Mouse (Mus musculus) brain, embryonic 14.5 days (tissue): ENCODE results near the gene Nexn. TPM values are rescaled to one million over a fixed set of nuclear protein-coding genes. Genes with fewer than 3 reads are reported as not detected.
"Not testable (repeated sequence)": the region's sequence is repeated elsewhere in the genome, so short reads cannot be mapped to it uniquely, and the experiment has no call there.

Source experiments
- DNase-seq: peaks from one replicate; pipeline ENCODE4 v3.0.0-alpha.2; 2011; ENCODE audit warnings: low read depth
- CTCF ChIP-seq: fragments of 200-500 bp; IDR thresholded peaks from 2 replicates; pipeline ENCODE4 v1.5.1; 2012; ENCODE audit warnings: inconsistent platforms, mild to moderate bottlenecking, moderate library complexity, borderline replicate concordance; ENCODE audit not compliant: insufficient read depth, insufficient read length; ENCODE audit errors: extremely low read depth
- POLR2A ChIP-seq: fragments of 200-500 bp; IDR thresholded peaks from 2 replicates; pipeline ENCODE4 v1.6.1; 2012; ENCODE audit warnings: mild to moderate bottlenecking, inconsistent platforms, borderline replicate concordance; ENCODE audit not compliant: poor library complexity, insufficient read depth, insufficient read length, severe bottlenecking; ENCODE audit errors: extremely low read depth
- polyA plus RNA-seq: library from polyadenylated mRNA; depleted of rRNA; stranded (reverse); fragments of >200 nt; gene quantifications from 2 replicates; pipeline ENCODE4 v1.2.3, GENCODE M21; 2012; rRNA removed

Gene Nexn
- polyA plus RNA-seq, 1 experiment: 1.2 TPM

DNA sequence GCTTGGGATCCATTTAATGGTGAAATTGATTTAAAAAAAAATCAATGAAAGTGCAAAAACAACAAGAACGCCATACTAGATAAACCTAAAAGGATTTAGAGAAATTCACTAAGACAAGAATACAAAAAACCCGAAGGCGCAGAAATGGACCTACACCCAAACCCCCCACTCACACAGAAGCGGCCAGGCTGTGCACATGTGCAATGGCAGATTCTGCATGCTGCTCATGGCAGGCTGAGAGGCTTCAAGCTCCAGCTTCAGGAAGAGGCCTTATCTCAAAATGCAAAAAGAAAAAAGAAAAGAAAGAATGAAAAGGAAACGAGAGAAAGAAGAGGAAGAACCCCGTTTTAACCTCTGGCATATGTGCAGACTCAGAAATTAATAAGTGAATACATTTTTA, 62.7 kb downstream of the Nexn start:
- no peak for TF ChIP-seq CTCF
- TF ChIP-seq POLR2A: no peak
- DNase-seq: no peak

DNA sequence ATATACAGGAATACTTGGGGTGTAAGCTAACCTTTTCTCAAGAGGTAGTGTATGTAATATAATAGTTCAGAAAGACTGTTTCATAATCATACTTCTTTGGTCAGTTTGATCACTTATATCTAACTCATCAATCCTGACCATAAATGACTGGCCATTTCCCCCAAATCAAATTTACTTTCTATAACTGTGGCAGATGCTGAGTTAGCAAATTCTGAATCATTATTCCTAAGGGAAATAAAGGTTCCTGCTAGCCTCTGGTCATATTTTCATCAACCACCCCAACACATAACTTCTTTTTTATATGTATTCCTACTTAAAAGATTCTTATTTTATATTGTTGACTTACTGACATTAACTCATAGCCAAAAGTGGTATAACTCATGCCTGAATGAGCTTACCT, 63.2 kb downstream of the Nexn start:
- DNase-seq: no peak
- no peak for TF ChIP-seq POLR2A
- TF ChIP-seq CTCF: no peak

DNA sequence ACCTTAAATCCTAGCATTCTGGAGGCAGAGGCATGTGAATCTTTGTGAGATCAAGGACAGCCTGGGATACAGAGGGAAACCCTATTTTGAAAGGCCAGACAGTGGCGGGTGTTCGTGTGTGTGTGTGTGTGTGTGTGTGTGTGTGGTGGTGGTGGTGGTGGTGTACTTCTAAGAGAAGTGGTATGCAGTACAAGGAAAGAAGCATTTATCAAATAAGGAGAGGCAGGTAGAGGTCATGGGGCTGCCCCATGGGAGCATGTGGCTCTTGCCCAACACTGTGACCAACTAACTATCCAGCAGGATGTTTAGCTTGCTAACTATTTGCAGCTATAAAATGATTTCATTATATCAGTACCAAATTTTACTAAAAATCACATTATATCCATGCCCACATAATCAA, 64.5 kb downstream of the Nexn start:
- TF ChIP-seq POLR2A (no peak), CTCF (no peak)
- no peak for DNase-seq

DNA sequence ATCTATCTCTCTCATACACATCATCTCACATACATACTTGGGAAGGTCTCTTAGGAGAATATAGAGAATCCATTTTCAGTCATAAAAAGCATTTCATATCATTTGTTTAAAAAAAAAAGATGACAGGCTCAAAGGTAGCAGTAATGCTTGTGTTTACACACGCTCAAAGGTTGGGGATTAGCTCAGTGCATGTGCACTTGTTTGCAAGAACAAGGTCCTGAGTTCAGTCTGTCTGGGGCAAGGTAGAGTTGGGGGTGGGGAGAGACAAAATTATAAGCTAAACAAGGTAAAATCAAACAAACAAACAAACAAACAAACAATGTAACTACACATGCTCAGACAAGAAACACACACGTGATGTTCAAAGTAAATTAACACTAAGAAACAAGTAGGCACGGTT, 65.0 kb downstream of the Nexn start:
- TF ChIP-seq POLR2A (no peak), CTCF (no peak)
- no peak for DNase-seq

DNA sequence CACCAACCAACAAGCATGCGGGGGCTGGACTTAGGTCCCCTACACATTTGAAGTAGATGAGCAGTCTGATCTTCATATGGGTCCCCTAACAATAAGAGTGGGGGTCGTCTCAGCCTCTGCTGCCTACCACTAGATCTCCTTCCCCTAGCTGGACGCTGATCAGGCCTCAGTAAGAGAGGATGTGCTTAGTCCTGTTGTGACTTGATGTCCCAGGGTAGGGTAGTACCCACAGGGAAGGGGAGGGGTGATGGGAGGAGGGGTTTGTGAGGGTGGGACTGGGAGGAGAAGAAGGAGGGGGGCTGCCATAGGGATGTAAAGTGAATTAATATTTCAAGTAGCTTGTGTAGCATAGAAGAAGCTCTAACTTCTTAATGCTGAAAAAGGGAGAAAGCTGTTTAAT, 67.0 kb downstream of the Nexn start:
- TF ChIP-seq CTCF (no peak), POLR2A (no peak)
- no peak for DNase-seq

DNA sequence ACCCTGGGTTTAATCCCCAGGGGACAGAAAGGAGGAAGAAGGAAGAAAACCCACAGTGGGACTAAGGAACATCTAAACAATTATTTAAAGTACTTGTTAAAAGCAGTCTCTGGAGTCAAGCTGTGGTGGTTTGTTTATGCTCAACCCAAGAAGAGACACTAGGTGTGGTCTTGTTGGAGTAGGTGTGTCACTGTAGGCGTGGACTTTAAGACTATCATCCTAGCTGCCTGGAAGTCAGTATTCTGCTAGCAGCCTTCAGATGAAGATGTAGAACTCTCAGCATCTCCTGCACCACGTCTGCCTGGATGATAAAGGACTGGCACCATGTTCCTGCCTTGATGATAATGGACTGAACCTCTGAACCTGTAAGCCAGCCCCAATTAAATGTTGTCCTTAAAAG, 68.9 kb downstream of the Nexn start:
- DNase-seq: not testable (repeated sequence)

DNA sequence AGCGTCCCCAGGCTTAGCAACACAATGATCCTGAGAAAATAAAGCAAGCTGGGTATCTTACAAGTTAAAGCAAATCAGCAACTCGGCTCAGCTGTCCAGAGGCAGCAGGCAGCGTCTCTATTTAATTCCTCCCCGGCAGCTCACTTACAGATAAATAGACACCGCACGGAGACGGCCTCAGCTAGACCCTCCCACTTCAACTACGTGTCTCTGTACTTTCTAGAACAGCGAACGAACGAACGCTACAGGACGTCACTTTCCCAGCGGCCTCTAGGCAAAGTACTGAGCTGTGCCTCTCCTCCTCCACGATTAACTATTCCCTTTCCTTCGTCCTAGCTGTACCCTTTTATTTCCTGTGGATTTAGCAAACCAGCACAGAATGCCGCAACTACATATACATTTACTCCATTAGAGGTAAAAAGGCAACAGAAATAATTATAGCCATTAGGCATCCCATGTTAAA, 72.5 kb downstream of the Nexn start:
- peak; percentile 15; the same call in 1 of the 2 replicates for TF ChIP-seq CTCF
- peak; percentile 67; the same call in 1 of the 2 replicates for TF ChIP-seq POLR2A
- peak; percentile 97 for DNase-seq

DNA sequence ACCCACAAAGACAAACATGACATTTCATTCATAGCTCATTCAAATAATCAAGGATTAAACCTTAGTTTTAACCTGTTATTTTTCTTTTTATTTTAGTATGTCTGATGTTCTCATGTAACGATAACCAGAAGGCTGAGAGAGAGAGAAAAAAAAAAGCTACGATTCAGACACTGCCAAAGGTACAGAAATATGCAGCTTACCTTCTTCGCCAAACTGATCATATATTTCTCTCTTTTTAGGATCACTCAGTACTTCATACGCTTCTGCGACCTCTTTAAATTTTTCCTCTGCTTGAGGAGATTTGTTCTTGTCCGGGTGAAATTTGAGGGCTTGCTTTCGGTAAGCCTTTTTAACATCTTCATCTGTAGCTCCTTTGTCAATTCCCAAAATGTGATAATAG, 73.0 kb downstream of the Nexn start:
- TF ChIP-seq CTCF (no peak), POLR2A (no peak)
- DNase-seq: no peak

DNA sequence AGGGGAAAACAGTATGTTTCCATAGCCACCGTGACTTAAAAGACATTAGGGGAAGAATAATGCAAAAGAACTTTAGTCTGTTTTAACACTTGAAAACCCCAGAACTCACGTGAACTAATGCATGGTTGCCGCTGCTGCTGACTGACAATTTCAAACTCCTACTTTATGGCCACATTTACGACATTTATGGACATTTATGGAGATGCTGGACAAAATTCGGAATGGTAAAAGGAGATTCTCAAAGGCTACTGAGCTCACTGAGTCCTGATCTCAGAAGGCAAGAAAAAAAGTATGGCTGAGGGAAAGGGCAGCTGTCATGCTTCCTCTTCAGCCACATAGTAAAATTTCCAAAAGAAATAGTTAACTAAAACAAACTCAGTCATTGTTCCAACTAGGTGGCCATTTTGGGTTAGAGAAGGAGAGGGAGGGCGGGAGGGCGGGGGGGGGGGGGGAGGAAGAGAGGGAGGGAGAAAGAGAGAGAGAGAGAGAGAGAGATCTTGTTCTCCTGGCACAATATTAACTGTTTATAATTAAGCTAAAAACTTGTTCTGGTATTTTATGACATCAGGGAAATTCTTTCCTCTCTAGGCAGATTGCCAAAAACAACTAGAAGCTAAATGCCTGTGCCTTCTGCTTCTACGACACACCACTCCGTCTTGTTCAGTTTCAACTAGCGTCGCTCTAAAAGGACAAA, 73.8 kb downstream of the Nexn start:
- no peak for TF ChIP-seq CTCF
- no peak for TF ChIP-seq POLR2A
- peak; percentile 75 for DNase-seq

DNA sequence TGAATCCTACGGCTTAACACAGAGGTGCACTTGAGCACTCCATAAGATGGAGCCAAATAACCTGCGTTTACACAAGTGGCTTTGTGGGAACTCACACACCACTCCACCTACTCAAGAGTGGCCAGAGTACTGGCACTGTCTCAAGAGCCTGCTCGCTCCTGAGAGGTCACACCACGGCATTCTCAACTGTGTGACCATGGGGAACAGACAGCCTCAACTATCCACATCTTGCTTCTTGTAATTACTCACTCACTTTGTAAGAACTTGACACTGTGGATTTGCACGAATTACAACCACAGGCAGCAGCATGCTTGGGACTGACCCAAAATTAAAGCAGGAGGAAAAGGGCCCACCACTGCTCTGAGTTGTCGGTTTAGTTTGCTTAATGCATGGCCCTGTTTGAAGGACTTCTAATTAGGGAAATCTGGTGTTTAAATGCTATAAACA, 74.3 kb downstream of the Nexn start:
- peak; percentile 66 for DNase-seq
- TF ChIP-seq CTCF (no peak), POLR2A (no peak)

DNA sequence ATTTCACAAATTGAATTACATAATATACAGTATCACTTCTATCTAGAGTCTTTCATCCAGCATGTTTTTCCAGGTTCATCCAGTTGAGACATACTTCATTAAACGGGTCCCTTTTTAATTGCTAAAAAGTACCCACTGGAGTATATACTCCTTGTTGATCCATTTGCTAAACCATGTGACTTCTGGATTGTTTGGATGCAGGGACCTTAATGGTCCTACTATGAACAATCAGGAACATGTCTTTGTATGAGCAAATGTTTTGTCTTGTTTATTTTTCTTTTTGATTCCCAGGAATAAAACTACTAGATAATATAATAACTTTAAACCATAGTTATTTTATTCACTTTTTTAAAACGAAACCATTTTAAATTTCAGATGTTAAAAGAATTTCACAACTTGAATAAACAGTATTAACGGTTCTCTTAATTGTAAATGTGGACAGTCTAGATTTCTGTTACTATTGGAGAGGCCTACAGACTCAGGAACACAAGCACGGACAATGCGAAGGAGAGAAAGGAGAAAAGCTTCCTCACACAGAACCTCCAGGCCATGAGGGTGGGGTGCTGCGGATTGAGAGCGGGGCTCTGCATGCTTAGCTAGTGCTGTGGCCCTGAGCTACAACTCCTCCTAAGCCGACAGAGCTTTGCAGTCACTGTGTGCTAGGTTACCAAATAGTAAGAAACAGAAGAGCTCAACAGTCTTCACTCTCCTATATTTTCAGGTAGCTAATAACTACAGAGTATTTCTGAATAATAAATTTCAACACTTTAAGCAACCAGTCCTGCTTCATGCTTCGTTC, 75.3 kb downstream of the Nexn start:
- TF ChIP-seq CTCF (no peak), POLR2A (no peak)
- peak; percentile 11 for DNase-seq

DNA sequence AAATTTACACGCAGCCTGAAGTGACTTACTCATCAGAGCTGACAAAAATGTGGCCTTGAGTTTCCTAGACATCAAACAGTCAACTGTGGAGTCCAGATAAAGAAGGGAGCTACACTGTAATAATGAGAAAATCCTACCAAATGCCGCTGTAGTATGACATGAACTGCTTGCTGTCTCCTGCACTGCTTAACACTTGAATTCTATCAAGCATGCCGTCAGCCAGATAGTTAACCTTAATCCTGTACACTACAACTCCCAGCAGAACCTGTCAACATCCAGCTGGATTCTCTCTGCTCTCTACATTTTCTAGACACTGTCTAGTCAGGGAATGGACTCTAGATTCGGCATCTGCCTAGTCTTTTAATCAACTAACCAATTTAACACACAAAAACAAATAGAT, 76.8 kb downstream of the Nexn start:
- TF ChIP-seq POLR2A (no peak), CTCF (no peak)
- DNase-seq: no peak

Other genes starting within 250 kb of the Nexn start
- gene Gipc2, start 100.1 kb downstream of the Nexn start, polyA plus RNA-seq: 4.6 and 6.0 TPM in 2 replicates
- gene Dnajb4, start 56.0 kb downstream of the Nexn start, polyA plus RNA-seq: 15.9 and 20.7 TPM in 2 replicates
- 264 and 329 TPM in 2 replicates for gene Fubp1, start 55.9 kb downstream of the Nexn start, polyA plus RNA-seq
- 21.2 and 24.8 TPM in 2 replicates for gene Miga1, start 74.1 kb upstream of the Nexn start, polyA plus RNA-seq
- 84.3 and 86.1 TPM in 2 replicates for gene Usp33, start 80.1 kb upstream of the Nexn start, polyA plus RNA-seq
- gene Zzz3, start 129.1 kb upstream of the Nexn start, polyA plus RNA-seq: 31.6 and 33.7 TPM in 2 replicates